Comparison of ENCODE assay signal across 16 mouse cellular contexts in genomic region chr1:38171874-38172273, GRCm38 (mm10).
"Had no signal": no experiment of that assay in that cellular context is flagged by ENCODE, and none has a peak within 500 bp of the region (broad histone marks: within the 10 kb centered on the region; RNA-seq: fewer than 3 reads in every experiment).

No protein-coding gene starts in this region.

- H3K36me3 ChIP-seq: neural tube, embryonic 15.5 days; stomach, embryonic 15.5 days had no signal

- H3K4me3 ChIP-seq: neural tube, embryonic 13.5 days; neural tube, embryonic 15.5 days; stomach, embryonic 15.5 days had no signal

- DNase-seq: retina, postnatal 1 day; right cerebral cortex, adult 18-20 months; right cerebral cortex, postnatal 14 days; right cerebral cortex, postnatal 25 days; right cerebral cortex, postnatal 4 days; spleen, adult 18-20 months; thymus, adult 18-20 months; thymus, adult 2 months; thymus, postnatal 14 days; thymus, postnatal 25 days; thymus, postnatal 36 days; thymus, postnatal 4 days had no signal

- H3K27me3 ChIP-seq: neural tube, embryonic 13.5 days; neural tube, embryonic 15.5 days; stomach, embryonic 15.5 days had no signal

- H3K9me3 ChIP-seq: neural tube, embryonic 13.5 days; neural tube, embryonic 15.5 days; stomach, embryonic 15.5 days had no signal

- H3K27ac ChIP-seq: neural tube, embryonic 13.5 days; neural tube, embryonic 15.5 days; stomach, embryonic 15.5 days; stomach, postnatal 0 days had no signal

- H3K4me1 ChIP-seq: neural tube, embryonic 13.5 days; neural tube, embryonic 15.5 days; stomach, embryonic 15.5 days had no signal

- H3K9ac ChIP-seq: neural tube, embryonic 13.5 days; neural tube, embryonic 15.5 days; stomach, embryonic 15.5 days had no signal

- H3K4me2 ChIP-seq: neural tube, embryonic 13.5 days; neural tube, embryonic 15.5 days; stomach, embryonic 15.5 days had no signal
